21 mouse cellular contexts compared by ENCODE assay signal in the genomic region with DNA sequence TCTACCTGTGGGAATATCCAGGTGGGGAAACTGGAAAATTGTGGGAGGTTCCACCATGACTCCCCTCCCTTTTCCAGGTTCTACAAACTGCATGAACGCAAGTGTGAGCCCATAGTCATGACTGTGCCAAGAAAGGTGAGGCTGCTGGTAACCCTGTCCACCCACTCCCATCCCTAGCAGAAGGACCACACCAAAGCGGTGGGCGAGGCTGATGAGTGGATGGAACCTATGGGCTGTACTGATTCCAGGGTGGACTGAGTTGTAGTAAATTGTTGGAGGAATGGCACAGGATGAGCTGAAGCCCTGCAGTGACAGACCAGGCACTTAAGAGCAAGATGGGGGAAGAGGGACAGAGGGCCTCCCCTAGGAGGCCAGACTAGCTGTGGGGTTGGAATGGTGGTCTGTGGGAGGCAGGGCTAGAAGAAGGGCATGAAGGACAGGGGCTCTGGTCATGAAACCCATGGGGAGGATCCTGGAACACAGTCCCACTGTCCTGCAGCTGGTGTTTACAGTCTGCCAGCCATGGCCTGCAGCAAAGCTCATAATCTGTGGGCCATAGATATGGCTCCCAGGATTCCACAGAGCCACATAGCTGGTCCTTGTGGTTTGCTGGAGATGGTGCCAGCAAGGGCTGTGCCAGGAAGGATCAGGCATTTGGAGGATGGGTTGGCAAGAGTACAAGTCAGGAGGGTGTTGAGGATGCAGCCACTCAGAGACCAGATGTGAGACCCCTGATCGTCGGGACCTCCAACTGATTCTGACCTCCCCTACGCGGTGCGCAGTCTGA. TPM values are rescaled to one million over a fixed set of nuclear protein-coding genes. Genes with fewer than 3 reads are reported as not detected.
DNase-seq lines count a peak whose midpoint lies in the region; ATAC-seq and TF ChIP-seq lines count a peak whose summit lies in the region.
"Had no signal": no experiment of that assay in that cellular context is flagged by ENCODE, and none has a peak within 500 bp of the region (broad histone marks: within the 10 kb centered on the region; RNA-seq: fewer than 3 reads in every experiment).

No protein-coding gene starts in this region.

- TF ChIP-seq CTCF in heart, adult 2 months (IDR thresholded peaks at IDR 0.05) = no peak
- no peak for TF ChIP-seq CTCF in hindbrain, postnatal 0 days (IDR thresholded peaks at IDR 0.05; ENCODE audit: low read depth)
- no peak for TF ChIP-seq CTCF in embryonic fibroblast, embryonic 13.5 days (IDR thresholded peaks at IDR 0.05; ENCODE audit: borderline replicate concordance, insufficient read depth, low read length)

- H3K4me3 ChIP-seq in heart, adult 2 months = no peak overlapping the region
- no peak overlapping the region for H3K4me3 ChIP-seq in hindbrain, postnatal 0 days (ENCODE audit: low read length)
- H3K4me3 ChIP-seq in hindbrain, embryonic 11.5 days (ENCODE audit: low read depth, low read length) = no peak overlapping the region
- no peak overlapping the region for H3K4me3 ChIP-seq in midbrain, embryonic 13.5 days (replicated peaks)
- no peak overlapping the region for H3K4me3 ChIP-seq in midbrain, embryonic 16.5 days (ENCODE audit: low read depth, low read length)
- H3K4me3 ChIP-seq in embryonic fibroblast, embryonic 13.5 days (ENCODE audit: insufficient read depth, low read length) = no peak overlapping the region
- H3K4me3 ChIP-seq: forebrain, embryonic 12.5 days; limb, embryonic 13.5 days; liver, embryonic 15.5 days had no signal

- no peak overlapping the region for H3K9ac ChIP-seq in heart, adult 2 months (ENCODE audit: low read depth, low read length)
- H3K9ac ChIP-seq in hindbrain, postnatal 0 days (replicated peaks; ENCODE audit: low read length) = no peak overlapping the region
- H3K9ac ChIP-seq in hindbrain, embryonic 11.5 days (ENCODE audit: low read depth, low read length) = no peak overlapping the region
- H3K9ac ChIP-seq in midbrain, embryonic 13.5 days (replicated peaks) = peak overlapping the region; percentile 16; the same call in 1 of the 2 replicates
- H3K9ac ChIP-seq in midbrain, embryonic 16.5 days (ENCODE audit: low read depth, low read length) = no peak overlapping the region
- H3K9ac ChIP-seq: forebrain, embryonic 12.5 days; liver, embryonic 15.5 days had no signal

- no peaks in the 10 kb centered on the region for H3K36me3 ChIP-seq in heart, adult 2 months (ENCODE audit: control insufficient read depth, insufficient read depth, low read length)
- peaks cover 14% of the 10 kb centered on the region; the same call in 1 of the 2 replicates for H3K36me3 ChIP-seq in hindbrain, postnatal 0 days (ENCODE audit: insufficient read depth, low read length)
- H3K36me3 ChIP-seq in hindbrain, embryonic 11.5 days (ENCODE audit: control insufficient read depth, insufficient read depth, low read length) = 0 out of 2 replicates have a peak, but pooled peaks cover 4% of the 10 kb centered on the region
- H3K36me3 ChIP-seq in midbrain, embryonic 13.5 days = peaks cover 64% of the 10 kb centered on the region
- peaks cover 16% of the 10 kb centered on the region; the same call in 1 of the 2 replicates for H3K36me3 ChIP-seq in midbrain, embryonic 16.5 days (ENCODE audit: control insufficient read depth, insufficient read depth, low read length)

- no peak for TF ChIP-seq EP300 in heart, adult 2 months (IDR thresholded peaks at IDR 0.05; ENCODE audit: insufficient read depth, low read depth, low read length)

- DNase-seq in heart, adult 2 months = no peak
- no peak for DNase-seq in heart, adult 8-10 months (ENCODE audit: low spot score)
- peak; percentile 32 for DNase-seq in hindbrain, postnatal 0 days (ENCODE audit: low spot score)
- no peak for DNase-seq in hindbrain, embryonic 11.5 days (ENCODE audit: low spot score)
- DNase-seq: gastrocnemius, postnatal 14 days; kidney, adult 9 months; layer of hippocampus, postnatal 36 days; lung, postnatal 10 days had no signal

- no peaks in the 10 kb centered on the region for H3K9me3 ChIP-seq in hindbrain, postnatal 0 days (ENCODE audit: low read length)
- no peaks in the 10 kb centered on the region for H3K9me3 ChIP-seq in hindbrain, embryonic 11.5 days (ENCODE audit: control insufficient read depth, low read length)
- H3K9me3 ChIP-seq in midbrain, embryonic 13.5 days = no peaks in the 10 kb centered on the region
- H3K9me3 ChIP-seq in midbrain, embryonic 16.5 days (replicated peaks; ENCODE audit: control insufficient read depth, low read length, poor library complexity, severe bottlenecking) = no peaks in the 10 kb centered on the region
- H3K9me3 ChIP-seq: forebrain, embryonic 12.5 days; G1E; limb, embryonic 13.5 days; liver, embryonic 15.5 days had no signal

- no peak for TF ChIP-seq POLR2A in heart, adult 2 months (IDR thresholded peaks at IDR 0.05; ENCODE audit: insufficient read depth, low read depth, low read length)
- 0 out of 2 replicates have a peak, but pooled peaks have one; percentile 29 for TF ChIP-seq POLR2A in embryonic fibroblast, embryonic 13.5 days (IDR thresholded peaks at IDR 0.05; ENCODE audit: low read depth, low read length)

- intact Hi-C loops in heart, adult 2 months (cut with DNase I) = no loop called here

- H3K4me2 ChIP-seq in hindbrain, postnatal 0 days (ENCODE audit: low read depth, low read length) = no peak overlapping the region
- H3K4me2 ChIP-seq in hindbrain, embryonic 11.5 days (replicated peaks; ENCODE audit: low read depth, low read length) = no peak overlapping the region
- no peak overlapping the region for H3K4me2 ChIP-seq in midbrain, embryonic 13.5 days (replicated peaks)
- H3K4me2 ChIP-seq in midbrain, embryonic 16.5 days (ENCODE audit: low read length) = no peak overlapping the region
- H3K4me2 ChIP-seq: forebrain, embryonic 12.5 days; limb, embryonic 13.5 days; liver, embryonic 15.5 days had no signal

- peak overlapping the region; percentile 40; the same call in 1 of the 2 replicates for H3K27ac ChIP-seq in heart, adult 2 months
- H3K27ac ChIP-seq in hindbrain, postnatal 0 days = peak overlapping the region; percentile 58; the same call in 1 of the 2 replicates
- no peak overlapping the region for H3K27ac ChIP-seq in hindbrain, embryonic 11.5 days (ENCODE audit: low read depth, low read length)
- 0 out of 2 replicates have a peak overlapping the region, but pooled peaks have one; percentile 11 for H3K27ac ChIP-seq in midbrain, embryonic 13.5 days
- no peak overlapping the region for H3K27ac ChIP-seq in midbrain, embryonic 16.5 days (ENCODE audit: low read length)
- no peak overlapping the region for H3K27ac ChIP-seq in embryonic fibroblast, embryonic 13.5 days (ENCODE audit: insufficient read depth, low read length)
- H3K27ac ChIP-seq: forebrain, embryonic 12.5 days; limb, embryonic 13.5 days; liver, embryonic 15.5 days had no signal

- no peak for ATAC-seq in hindbrain, postnatal 0 days
- ATAC-seq in hindbrain, embryonic 11.5 days (ENCODE audit: low FRiP score) = no peak
- no peak for ATAC-seq in midbrain, embryonic 13.5 days
- ATAC-seq in midbrain, embryonic 16.5 days = no peak

- H3K27me3 ChIP-seq in heart, adult 2 months (ENCODE audit: control insufficient read depth, insufficient read depth, low read length) = no peaks in the 10 kb centered on the region
- no peaks in the 10 kb centered on the region for H3K27me3 ChIP-seq in hindbrain, postnatal 0 days (ENCODE audit: insufficient read depth, low read length)
- no peaks in the 10 kb centered on the region for H3K27me3 ChIP-seq in hindbrain, embryonic 11.5 days (ENCODE audit: control insufficient read depth, insufficient read depth, low read length)
- no peaks in the 10 kb centered on the region for H3K27me3 ChIP-seq in midbrain, embryonic 13.5 days
- no peaks in the 10 kb centered on the region for H3K27me3 ChIP-seq in midbrain, embryonic 16.5 days (ENCODE audit: control insufficient read depth, insufficient read depth, low read depth, low read length)
- H3K27me3 ChIP-seq: forebrain, embryonic 12.5 days; limb, embryonic 13.5 days; liver, embryonic 15.5 days had no signal

- H3K4me1 ChIP-seq in heart, adult 2 months (ENCODE audit: control insufficient read depth, insufficient read depth, low read length) = peaks cover 10% of the 10 kb centered on the region
- peaks cover 11% of the 10 kb centered on the region for H3K4me1 ChIP-seq in hindbrain, postnatal 0 days (ENCODE audit: insufficient read depth, low read length)
- peaks cover 8% of the 10 kb centered on the region for H3K4me1 ChIP-seq in hindbrain, embryonic 11.5 days (replicated peaks; ENCODE audit: control insufficient read depth, insufficient read depth, low read length)
- H3K4me1 ChIP-seq in midbrain, embryonic 13.5 days (replicated peaks) = peaks cover 33% of the 10 kb centered on the region
- peaks cover 15% of the 10 kb centered on the region for H3K4me1 ChIP-seq in midbrain, embryonic 16.5 days (ENCODE audit: control insufficient read depth, insufficient read depth, low read length)
- no peaks in the 10 kb centered on the region for H3K4me1 ChIP-seq in embryonic fibroblast, embryonic 13.5 days (ENCODE audit: control insufficient read depth, insufficient read depth, low read length)

- no peaks in the 10 kb centered on the region for H3K79me2 ChIP-seq in heart, adult 2 months (replicated peaks; ENCODE audit: control insufficient read depth, insufficient read depth, low read length)

- 80% methylated on average over 8 of the region's 8 CpGs for WGBS in heart, adult 2 months
- WGBS in hindbrain, postnatal 0 days = 72% methylated on average over 8 of the region's 8 CpGs
- WGBS in hindbrain, embryonic 11.5 days = 91% methylated on average over 8 of the region's 8 CpGs
- WGBS in midbrain, embryonic 13.5 days = 89% methylated on average over 8 of the region's 8 CpGs
- 93% methylated on average over 8 of the region's 8 CpGs for WGBS in midbrain, embryonic 16.5 days

RNA-seq across cellular contexts. Expression of gene Ptprcap, which starts 0.8 kb away (rescaled TPM):
- 1 to 10 TPM; 1.1 to 1.7 TPM for total RNA-seq in heart, adult 2 months (2021)
- 2.2 and 6.4 TPM in 2 replicates for polyA plus RNA-seq in heart, adult 2 months (2012; rRNA removed)
- total RNA-seq in heart, adult 8-10 months (2022) = 1 to 10 TPM in 3 of 4 experiments, under 1 TPM in 1; 0.73 to 2.4 (median 1.3) TPM
- 1.0 TPM in 1 of 2 replicates, not detected in the other for total RNA-seq in hindbrain, postnatal 0 days (2014; rRNA removed)
- 0.40 and 0.44 TPM in 2 replicates for polyA plus RNA-seq in hindbrain, postnatal 0 days (2015; fragmentation: Nextera tagmentation; extraction: Ambion mirVana)
- polyA plus RNA-seq in hindbrain, embryonic 11.5 days (2014; fragmentation: Nextera tagmentation; extraction: Ambion mirVana) = 1.0 and 1.1 TPM in 2 replicates
- 0.24 and 0.50 TPM in 2 replicates for polyA plus RNA-seq in midbrain, embryonic 13.5 days (2015; fragmentation: Nextera tagmentation; extraction: Ambion mirVana)
- 0.28 TPM in 1 of 2 replicates, not detected in the other for polyA plus RNA-seq in midbrain, embryonic 16.5 days (2015; fragmentation: Nextera tagmentation; extraction: Ambion mirVana)
- polyA plus RNA-seq in embryonic fibroblast, embryonic 13.5 days (2011; ENCODE audit: insufficient read length, low read depth, missing spikeins) = 0.50 TPM in 1 of 2 replicates, not detected in the other

RNA-seq across cellular contexts. Expression of gene Coro1b, which starts 4.2 kb away (rescaled TPM):
- total RNA-seq in heart, adult 2 months (2021) = 10 to 100 TPM; 43.9 to 45.1 TPM
- 83.3 and 95.0 TPM in 2 replicates for polyA plus RNA-seq in heart, adult 2 months (2012; rRNA removed)
- total RNA-seq in heart, adult 8-10 months (2022) = 10 to 100 TPM; 34.9 to 55.9 (median 42.8) TPM
- 71.5 and 137 TPM in 2 replicates for total RNA-seq in hindbrain, postnatal 0 days (2014; rRNA removed)
- 90.7 and 114 TPM in 2 replicates for polyA plus RNA-seq in hindbrain, postnatal 0 days (2015; fragmentation: Nextera tagmentation; extraction: Ambion mirVana)
- polyA plus RNA-seq in hindbrain, embryonic 11.5 days (2014; fragmentation: Nextera tagmentation; extraction: Ambion mirVana) = 119 and 123 TPM in 2 replicates
- polyA plus RNA-seq in midbrain, embryonic 13.5 days (2015; fragmentation: Nextera tagmentation; extraction: Ambion mirVana) = 121 and 127 TPM in 2 replicates
- polyA plus RNA-seq in midbrain, embryonic 16.5 days (2015; fragmentation: Nextera tagmentation; extraction: Ambion mirVana) = 102 and 119 TPM in 2 replicates
- polyA plus RNA-seq in embryonic fibroblast, embryonic 13.5 days (2011; ENCODE audit: insufficient read length, low read depth, missing spikeins) = 143 and 179 TPM in 2 replicates

RNA-seq across cellular contexts. Expression of gene Cabp4, which starts 8.8 kb away (rescaled TPM):
- total RNA-seq in heart, adult 2 months (2021) = not detected
- 0.21 TPM in 1 of 2 replicates, not detected in the other for polyA plus RNA-seq in heart, adult 2 months (2012; rRNA removed)
- not detected for total RNA-seq in heart, adult 8-10 months (2022)
- total RNA-seq in hindbrain, postnatal 0 days (2014; rRNA removed) = not detected in 2 replicates
- 0.29 and 0.51 TPM in 2 replicates for polyA plus RNA-seq in hindbrain, postnatal 0 days (2015; fragmentation: Nextera tagmentation; extraction: Ambion mirVana)
- polyA plus RNA-seq in hindbrain, embryonic 11.5 days (2014; fragmentation: Nextera tagmentation; extraction: Ambion mirVana) = not detected in 2 replicates
- polyA plus RNA-seq in midbrain, embryonic 13.5 days (2015; fragmentation: Nextera tagmentation; extraction: Ambion mirVana) = 0.19 and 0.34 TPM in 2 replicates
- polyA plus RNA-seq in midbrain, embryonic 16.5 days (2015; fragmentation: Nextera tagmentation; extraction: Ambion mirVana) = 0.24 and 0.48 TPM in 2 replicates
- not detected in 2 replicates for polyA plus RNA-seq in embryonic fibroblast, embryonic 13.5 days (2011; ENCODE audit: insufficient read length, low read depth, missing spikeins)
- polyA plus RNA-seq: heart, embryonic 16.5 days; intestine, embryonic 14.5 days had no signal

RNA-seq across cellular contexts. Expression of gene Rps6kb2, which starts 10.5 kb away (rescaled TPM):
- 10 to 100 TPM; 14.7 to 18.2 TPM for total RNA-seq in heart, adult 2 months (2021)
- polyA plus RNA-seq in heart, adult 2 months (2012; rRNA removed) = 29.5 and 32.9 TPM in 2 replicates
- total RNA-seq in heart, adult 8-10 months (2022) = 10 to 100 TPM; 15.6 to 17.9 (median 17.0) TPM
- 17.6 and 24.7 TPM in 2 replicates for total RNA-seq in hindbrain, postnatal 0 days (2014; rRNA removed)
- polyA plus RNA-seq in hindbrain, postnatal 0 days (2015; fragmentation: Nextera tagmentation; extraction: Ambion mirVana) = 49.6 and 56.5 TPM in 2 replicates
- polyA plus RNA-seq in hindbrain, embryonic 11.5 days (2014; fragmentation: Nextera tagmentation; extraction: Ambion mirVana) = 42.2 and 45.7 TPM in 2 replicates
- 60.5 and 62.9 TPM in 2 replicates for polyA plus RNA-seq in midbrain, embryonic 13.5 days (2015; fragmentation: Nextera tagmentation; extraction: Ambion mirVana)
- polyA plus RNA-seq in midbrain, embryonic 16.5 days (2015; fragmentation: Nextera tagmentation; extraction: Ambion mirVana) = 52.7 and 58.0 TPM in 2 replicates
- polyA plus RNA-seq in embryonic fibroblast, embryonic 13.5 days (2011; ENCODE audit: insufficient read length, low read depth, missing spikeins) = 18.7 and 35.9 TPM in 2 replicates

RNA-seq across cellular contexts. Expression of gene Gpr152, which starts 13.1 kb away (rescaled TPM):
- under 1 TPM in 1 of 2 experiments, not detected in 1; 0.05 TPM for total RNA-seq in heart, adult 2 months (2021)
- polyA plus RNA-seq in heart, adult 2 months (2012; rRNA removed) = 0.12 TPM in 2 replicates
- not detected for total RNA-seq in heart, adult 8-10 months (2022)
- total RNA-seq in hindbrain, postnatal 0 days (2014; rRNA removed) = 0.37 TPM in 1 of 2 replicates, not detected in the other
- polyA plus RNA-seq in hindbrain, postnatal 0 days (2015; fragmentation: Nextera tagmentation; extraction: Ambion mirVana) = 0.05 TPM in 1 of 2 replicates, not detected in the other
- not detected in 2 replicates for polyA plus RNA-seq in hindbrain, embryonic 11.5 days (2014; fragmentation: Nextera tagmentation; extraction: Ambion mirVana)
- 0.05 and 0.08 TPM in 2 replicates for polyA plus RNA-seq in midbrain, embryonic 13.5 days (2015; fragmentation: Nextera tagmentation; extraction: Ambion mirVana)
- 0.09 TPM in 1 of 2 replicates, not detected in the other for polyA plus RNA-seq in midbrain, embryonic 16.5 days (2015; fragmentation: Nextera tagmentation; extraction: Ambion mirVana)
- polyA plus RNA-seq in embryonic fibroblast, embryonic 13.5 days (2011; ENCODE audit: insufficient read length, low read depth, missing spikeins) = not detected in 2 replicates
- total RNA-seq: adrenal gland, adult 18-20 months; gastrocnemius, postnatal 14 days; megakaryocyte-erythroid progenitor cell, adult 5-6 weeks had no signal
- polyA plus RNA-seq: forebrain, embryonic 12.5 days; G1E; heart, embryonic 16.5 days; intestine, embryonic 14.5 days; large intestine, adult 2 months; limb, embryonic 13.5 days; liver, embryonic 15.5 days; neural tube, embryonic 14.5 days had no signal

Comparison
In these comparisons a context has a peak if more than half of its experiments do, and no peak if none do; other contexts are left out.
1. H3K27ac ChIP-seq: peak in heart, adult 2 months (single experiment), hindbrain, postnatal 0 days (single experiment) and midbrain, embryonic 13.5 days (single experiment); none in hindbrain, embryonic 11.5 days (single experiment), midbrain, embryonic 16.5 days (single experiment) and embryonic fibroblast, embryonic 13.5 days (single experiment).